Mouse (Mus musculus): ENCODE measurements around the gene Strip1. TPM values are rescaled to one million over a fixed set of nuclear protein-coding genes. Genes with fewer than 3 reads are reported as not detected.

Strip1 gene
- polyA plus RNA-seq, 1 experiment from 2014 or later: 79.8 TPM

DNA sequence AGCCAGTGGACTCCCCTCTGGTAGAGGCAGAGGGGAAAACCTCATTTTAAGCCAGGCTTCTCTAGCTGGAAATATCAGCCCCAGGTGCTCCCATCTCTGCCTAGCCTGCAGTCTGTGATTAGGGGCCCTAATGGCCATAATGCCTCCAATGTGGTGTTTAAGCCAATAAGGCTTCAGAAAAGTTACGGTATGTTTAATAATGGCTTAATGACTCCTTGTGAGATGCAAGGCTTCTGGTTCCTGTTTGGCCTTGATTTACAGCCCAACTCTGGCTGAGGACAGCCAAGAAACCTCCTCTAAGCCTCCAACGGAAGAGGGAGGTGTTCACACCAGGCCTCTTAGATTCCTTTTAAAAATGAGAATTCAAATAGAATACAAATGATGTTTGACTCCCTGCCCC is 37.9 kb downstream of the Strip1 start:
- ATAC-seq (ENCODE audit: insufficient number of reproducible peaks, insufficient read depth, low FRiP score, low TSS enrichment, low read depth): peak; percentile 26; the same call in 1 of the 2 replicates
- H3K4me3 ChIP-seq (replicated peaks): no peak overlapping the region

GRCm38 (mm10) chr3:107591612-107592011 is 39.9 kb downstream of the Strip1 start:
- H3K9me3 ChIP-seq: no peaks in the 10 kb centered on the region
- no peak overlapping the region for H3K27ac ChIP-seq
- H3K4me1 ChIP-seq (replicated peaks): peaks cover 38% of the 10 kb centered on the region
- no peak overlapping the region for H3K9ac ChIP-seq (replicated peaks)
- H3K36me3 ChIP-seq: no peaks in the 10 kb centered on the region
- H3K4me3 ChIP-seq (replicated peaks): no peak overlapping the region
- WGBS: 79% methylated on average over 1 of the region's 1 CpGs
- H3K4me2 ChIP-seq: no peak overlapping the region
- no peak for ATAC-seq (ENCODE audit: insufficient number of reproducible peaks, insufficient read depth, low FRiP score, low TSS enrichment, low read depth)
- H3K27me3 ChIP-seq: peaks cover 85% of the 10 kb centered on the region

More for the DNA sequence above, 37.9 kb downstream of the Strip1 start:
- H3K9me3 ChIP-seq: no peaks in the 10 kb centered on the region
- H3K36me3 ChIP-seq: no peaks in the 10 kb centered on the region
- no peak overlapping the region for H3K27ac ChIP-seq
- H3K4me2 ChIP-seq: peak overlapping the region; percentile 4; the same call in 1 of the 2 replicates
- peaks cover 82% of the 10 kb centered on the region for H3K27me3 ChIP-seq
- peaks cover 54% of the 10 kb centered on the region for H3K4me1 ChIP-seq (replicated peaks)
- H3K9ac ChIP-seq (replicated peaks): no peak overlapping the region
- WGBS: 5% methylated on average over 2 of the region's 2 CpGs

GRCm38 (mm10) chr3:107586504-107586903 is 45.0 kb downstream of the Strip1 start:
- 64% methylated on average over 6 of the region's 6 CpGs for WGBS
- peaks cover 88% of the 10 kb centered on the region for H3K27me3 ChIP-seq

GRCm38 (mm10) chr3:107583893-107584292 is 47.6 kb downstream of the Strip1 start:
- peak overlapping the region; percentile 81 for H3K4me2 ChIP-seq
- H3K27me3 ChIP-seq: peaks cover 91% of the 10 kb centered on the region
- no peak overlapping the region for H3K27ac ChIP-seq
- 8% methylated on average over 1 of the region's 1 CpGs for WGBS
- H3K36me3 ChIP-seq: no peaks in the 10 kb centered on the region
- H3K4me3 ChIP-seq (replicated peaks): no peak overlapping the region
- H3K9me3 ChIP-seq: no peaks in the 10 kb centered on the region
- ATAC-seq (ENCODE audit: insufficient number of reproducible peaks, insufficient read depth, low FRiP score, low TSS enrichment, low read depth): no peak
- peaks cover 51% of the 10 kb centered on the region for H3K4me1 ChIP-seq (replicated peaks)
- no peak overlapping the region for H3K9ac ChIP-seq (replicated peaks)

More at GRCm38 (mm10) chr3:107586504-107586903, 45.0 kb downstream of the Strip1 start:
- no peak overlapping the region for H3K27ac ChIP-seq
- ATAC-seq (ENCODE audit: insufficient number of reproducible peaks, insufficient read depth, low FRiP score, low TSS enrichment, low read depth): no peak
- H3K9me3 ChIP-seq: no peaks in the 10 kb centered on the region
- no peak overlapping the region for H3K9ac ChIP-seq (replicated peaks)
- H3K4me3 ChIP-seq (replicated peaks): no peak overlapping the region
- H3K36me3 ChIP-seq: no peaks in the 10 kb centered on the region
- no peak overlapping the region for H3K4me2 ChIP-seq
- H3K4me1 ChIP-seq (replicated peaks): peaks cover 38% of the 10 kb centered on the region

GRCm38 (mm10) chr3:107582875-107583767 is 48.4 kb downstream of the Strip1 start:
- Histone ChIP-seq H3K4me1 (replicated peaks) (peaks cover 51% of the 10 kb centered on the region), H3K36me3 (no peaks in the 10 kb centered on the region), H3K9ac (replicated peaks) (peak overlapping the region; percentile 63), H3K4me3 (replicated peaks) (peak overlapping the region; percentile 49), H3K4me2 (peak overlapping the region; percentile 81), H3K27ac (no peak overlapping the region), H3K27me3 (peaks cover 88% of the 10 kb centered on the region), H3K9me3 (no peaks in the 10 kb centered on the region)
- whole genome bisulfite sequencing: 1% methylated on average over 65 of the region's 65 CpGs
- ATAC-seq (ENCODE audit: insufficient number of reproducible peaks, insufficient read depth, low FRiP score, low TSS enrichment, low read depth): peak; percentile 16; the same call in 1 of the 2 replicates

DNA sequence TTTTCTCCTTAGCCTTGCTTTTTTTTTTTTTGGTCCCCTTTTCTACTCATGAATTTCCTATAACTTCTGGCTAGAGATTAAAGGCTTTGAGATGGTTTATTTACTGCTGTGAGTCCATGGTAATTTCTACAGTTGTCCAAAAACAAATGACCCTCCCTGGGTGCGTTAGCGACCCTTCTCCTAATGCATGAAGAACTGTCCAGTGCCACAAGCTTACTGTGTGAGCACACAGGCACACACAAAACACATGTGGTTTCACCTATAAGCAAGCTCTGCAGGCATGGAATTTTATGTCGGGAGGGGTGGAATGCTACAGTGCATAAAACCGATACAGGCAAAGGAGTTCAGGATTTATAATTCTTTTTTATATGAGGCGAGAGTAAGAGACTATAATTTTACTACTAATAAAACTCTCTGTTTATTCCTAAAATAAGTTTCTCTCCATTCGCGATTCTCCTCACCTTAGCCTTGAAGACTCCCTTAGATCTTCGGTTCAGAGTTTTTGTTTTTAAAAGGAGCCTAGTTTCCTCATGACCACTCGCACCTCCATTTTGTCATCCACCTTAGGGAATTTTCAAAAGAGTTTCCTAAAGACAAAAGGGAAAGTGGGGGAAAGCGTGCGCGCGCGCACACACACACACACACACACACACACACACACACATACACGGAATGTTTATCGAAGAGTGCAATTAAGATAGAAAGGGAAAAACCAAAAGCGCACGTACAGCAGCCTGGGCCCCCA is 49.2 kb downstream of the Strip1 start:
- no peak for ATAC-seq (ENCODE audit: insufficient number of reproducible peaks, insufficient read depth, low FRiP score, low TSS enrichment, low read depth)
- H3K27ac ChIP-seq: no peak overlapping the region
- peak overlapping the region; percentile 63 for H3K9ac ChIP-seq (replicated peaks)
- H3K27me3 ChIP-seq: peaks cover 88% of the 10 kb centered on the region
- H3K9me3 ChIP-seq: no peaks in the 10 kb centered on the region
- peak overlapping the region; percentile 49 for H3K4me3 ChIP-seq (replicated peaks)
- 2% methylated on average over 18 of the region's 18 CpGs for WGBS
- H3K36me3 ChIP-seq: no peaks in the 10 kb centered on the region
- peaks cover 51% of the 10 kb centered on the region for H3K4me1 ChIP-seq (replicated peaks)
- H3K4me2 ChIP-seq: peak overlapping the region; percentile 81

- no peak overlapping the region for H3K27ac ChIP-seq
- H3K36me3 ChIP-seq: no peaks in the 10 kb centered on the region
- H3K27me3 ChIP-seq: peaks cover 81% of the 10 kb centered on the region
- 0 out of 2 replicates have a peak overlapping the region, but pooled peaks have one; percentile 6 for H3K4me3 ChIP-seq (replicated peaks)
- H3K4me1 ChIP-seq (replicated peaks): peaks cover 48% of the 10 kb centered on the region
- no peaks in the 10 kb centered on the region for H3K9me3 ChIP-seq
- H3K4me2 ChIP-seq: peak overlapping the region; percentile 81
- WGBS: 3% methylated on average over 15 of the region's 15 CpGs
- no peak overlapping the region for H3K9ac ChIP-seq (replicated peaks)
- ATAC-seq (ENCODE audit: insufficient number of reproducible peaks, insufficient read depth, low FRiP score, low TSS enrichment, low read depth): no peak
These were observed 50.1 kb downstream of the Strip1 start for GRCm38 (mm10) chr3:107581103-107582010.

DNA sequence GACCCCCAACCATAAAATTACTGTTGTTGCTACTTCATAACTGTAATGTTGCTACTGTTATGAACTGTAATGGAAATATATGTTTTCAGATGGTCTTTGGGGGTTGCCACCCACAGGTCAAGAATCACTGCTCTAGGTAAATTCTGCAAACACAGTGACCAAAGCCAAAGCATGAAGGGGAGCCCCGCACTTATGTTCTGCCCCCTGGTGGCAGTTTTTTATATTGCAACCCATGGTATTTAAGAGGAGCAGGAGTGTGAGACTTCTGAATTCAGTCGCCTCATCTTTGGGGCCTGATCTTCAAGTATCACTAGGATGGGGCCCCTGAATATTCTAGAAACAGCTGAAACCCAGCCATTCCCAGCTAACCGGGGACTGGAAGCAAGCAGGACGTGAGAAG is 52.0 kb downstream of the Strip1 start:
- H3K9ac ChIP-seq (replicated peaks): no peak overlapping the region
- H3K4me1 ChIP-seq (replicated peaks): peaks cover 39% of the 10 kb centered on the region
- no peaks in the 10 kb centered on the region for H3K9me3 ChIP-seq
- no peak overlapping the region for H3K4me2 ChIP-seq
- H3K27ac ChIP-seq: no peak overlapping the region
- ATAC-seq (ENCODE audit: insufficient number of reproducible peaks, insufficient read depth, low FRiP score, low TSS enrichment, low read depth): no peak
- no peak overlapping the region for H3K4me3 ChIP-seq (replicated peaks)
- WGBS: 16% methylated on average over 4 of the region's 4 CpGs
- peaks cover 62% of the 10 kb centered on the region for H3K27me3 ChIP-seq
- no peaks in the 10 kb centered on the region for H3K36me3 ChIP-seq

GRCm38 (mm10) chr3:107577810-107578390 is 53.6 kb downstream of the Strip1 start:
- H3K4me1 ChIP-seq (replicated peaks): peaks cover 25% of the 10 kb centered on the region
- peaks cover 46% of the 10 kb centered on the region for H3K27me3 ChIP-seq
- 37% methylated on average over 3 of the region's 3 CpGs for WGBS
- H3K9ac ChIP-seq (replicated peaks): no peak overlapping the region
- no peak overlapping the region for H3K4me2 ChIP-seq
- ATAC-seq (ENCODE audit: insufficient number of reproducible peaks, insufficient read depth, low FRiP score, low TSS enrichment, low read depth): no peak
- H3K4me3 ChIP-seq (replicated peaks): no peak overlapping the region
- H3K9me3 ChIP-seq: no peaks in the 10 kb centered on the region
- no peaks in the 10 kb centered on the region for H3K36me3 ChIP-seq
- H3K27ac ChIP-seq: no peak overlapping the region

- Histone ChIP-seq H3K36me3 (no peaks in the 10 kb centered on the region), H3K4me2 (no peak overlapping the region), H3K9ac (replicated peaks) (no peak overlapping the region), H3K27me3 (peaks cover 41% of the 10 kb centered on the region), H3K9me3 (no peaks in the 10 kb centered on the region), H3K4me3 (replicated peaks) (no peak overlapping the region), H3K27ac (no peak overlapping the region), H3K4me1 (replicated peaks) (peaks cover 16% of the 10 kb centered on the region)
- WGBS: 86% methylated on average over 3 of the region's 3 CpGs
- ATAC-seq (ENCODE audit: insufficient number of reproducible peaks, insufficient read depth, low FRiP score, low TSS enrichment, low read depth): no peak
These were observed 54.7 kb downstream of the Strip1 start for GRCm38 (mm10) chr3:107576807-107577206.
